Mouse (Mus musculus) limb, embryonic 11.5 days (tissue): ENCODE data around the gene Ago3. TPM values are rescaled to one million over a fixed set of nuclear protein-coding genes. Genes with fewer than 3 reads are reported as not detected.

ENCODE experiments used
- ATAC-seq: fragments of 200-750 bp; cut with Nextera tagmentation; 2 replicates; pipeline ENCODE4 v1.8.0; 2017; ENCODE audit warnings: low read depth; ENCODE audit not compliant: insufficient number of reproducible peaks, low FRiP score, low TSS enrichment
- DNase-seq: peaks from one replicate; pipeline ENCODE4 v3.0.0-alpha.2; 2015; ENCODE audit warnings: low spot score
- H3K27ac ChIP-seq: fragments of 300-500 bp; sonication (generic); replicated peaks from 2 replicates; pipeline ENCODE4 v1.5.1; 2014; ENCODE audit warnings: low read depth, mild to moderate bottlenecking, low read length
- H3K27me3 ChIP-seq: fragments of 300-500 bp; sonication (generic); 2 replicates; pipeline ENCODE4 v1.6.1; 2014; ENCODE audit warnings: mild to moderate bottlenecking, low read length, mixed read lengths; ENCODE audit not compliant: control insufficient read depth, insufficient read depth
- H3K36me3 ChIP-seq: fragments of 300-500 bp; sonication (generic); 2 replicates; pipeline ENCODE4 v1.6.1; 2014; ENCODE audit warnings: mild to moderate bottlenecking, low read length, moderate library complexity, mixed read lengths; ENCODE audit not compliant: control insufficient read depth, insufficient read depth
- H3K4me1 ChIP-seq: fragments of 300-500 bp; sonication (generic); 2 replicates; pipeline ENCODE4 v1.6.1; 2014; ENCODE audit warnings: low read length, mixed read lengths; ENCODE audit not compliant: control insufficient read depth, insufficient read depth
- H3K4me2 ChIP-seq: fragments of 300-500 bp; sonication (generic); 2 replicates; pipeline ENCODE4 v1.6.1; 2014; ENCODE audit warnings: low read depth, mild to moderate bottlenecking, moderate library complexity; ENCODE audit not compliant: severe bottlenecking
- H3K4me3 ChIP-seq: fragments of 300-500 bp; sonication (generic); 2 replicates; pipeline ENCODE4 v1.5.1; 2014; ENCODE audit warnings: low read depth, low read length
- H3K9ac ChIP-seq: fragments of 300-500 bp; sonication (generic); 2 replicates; pipeline ENCODE4 v1.6.1; 2014; ENCODE audit warnings: mild to moderate bottlenecking, low read length
- H3K9me3 ChIP-seq: fragments of 300-500 bp; sonication (generic); 2 replicates; pipeline ENCODE4 v1.6.1; 2016; ENCODE audit warnings: low read length; ENCODE audit not compliant: control insufficient read depth
- WGBS: fragments of 180-500 bp; shearing (Covaris S2); extraction: QIAGEN DNeasy Blood & Tissue Kit; methylation state at CpG from one replicate; pipeline ENCODE4 v1.1.7; 2014; 5-methylcytosine and 5-hydroxymethylcytosine counted together
- polyA plus RNA-seq: library from polyadenylated mRNA; unstranded; fragments of >200 nt; fragmentation: Nextera tagmentation; extraction: Ambion mirVana; gene quantifications from 2 replicates; pipeline ENCODE4 v1.2.1, GENCODE M21; 2014

The Ago3 gene
- polyA plus RNA-seq, 1 experiment from 2014 or later, result 11.9 TPM

DNA sequence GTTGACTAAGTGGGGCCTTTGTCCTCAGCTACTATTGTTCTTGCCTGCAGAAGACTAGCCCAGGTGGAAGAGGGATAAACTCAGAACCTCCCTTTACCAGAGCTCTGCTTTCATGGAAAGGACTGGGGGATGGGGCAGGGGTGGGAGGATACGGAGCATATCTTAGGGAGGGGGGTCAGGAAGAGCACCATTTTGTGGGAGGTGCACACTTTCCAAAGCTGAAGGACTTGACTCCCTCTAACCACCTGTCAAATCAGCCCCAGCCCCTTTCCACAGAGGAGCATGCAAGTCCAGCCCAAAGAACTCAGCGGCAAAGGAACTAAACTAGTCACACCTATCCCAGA, 35.5 kb upstream of the Ago3 start:
- no peak for DNase-seq
- no peak for ATAC-seq
- WGBS, result 6% methylated on average over 2 of the region's 2 CpGs
- Histone ChIP-seq H3K9me3 (no peaks in the 10 kb centered on the region), H3K4me1 (peaks cover 13% of the 10 kb centered on the region), H3K4me3 (no peak overlapping the region), H3K9ac (no peak overlapping the region), H3K4me2 (no peak overlapping the region), H3K36me3 (no peaks in the 10 kb centered on the region; the same call in 1 of the 2 replicates), H3K27me3 (no peaks in the 10 kb centered on the region), H3K27ac (no peak overlapping the region)

- WGBS, result 42% methylated on average over 4 of the region's 4 CpGs
- DNase-seq (no peak), ATAC-seq (no peak)
- H3K4me2 ChIP-seq, result no peak overlapping the region
- H3K4me1 ChIP-seq, result peaks cover 13% of the 10 kb centered on the region
- H3K36me3 ChIP-seq, result no peaks in the 10 kb centered on the region; the same call in 1 of the 2 replicates
- no peaks in the 10 kb centered on the region for H3K27me3 ChIP-seq
- no peaks in the 10 kb centered on the region for H3K9me3 ChIP-seq
- H3K4me3 ChIP-seq, result no peak overlapping the region
- no peak overlapping the region for H3K27ac ChIP-seq
- H3K9ac ChIP-seq, result no peak overlapping the region
Measured at GRCm38 (mm10) chr4:126464189-126464891, 35.0 kb upstream of the Ago3 start.

DNA sequence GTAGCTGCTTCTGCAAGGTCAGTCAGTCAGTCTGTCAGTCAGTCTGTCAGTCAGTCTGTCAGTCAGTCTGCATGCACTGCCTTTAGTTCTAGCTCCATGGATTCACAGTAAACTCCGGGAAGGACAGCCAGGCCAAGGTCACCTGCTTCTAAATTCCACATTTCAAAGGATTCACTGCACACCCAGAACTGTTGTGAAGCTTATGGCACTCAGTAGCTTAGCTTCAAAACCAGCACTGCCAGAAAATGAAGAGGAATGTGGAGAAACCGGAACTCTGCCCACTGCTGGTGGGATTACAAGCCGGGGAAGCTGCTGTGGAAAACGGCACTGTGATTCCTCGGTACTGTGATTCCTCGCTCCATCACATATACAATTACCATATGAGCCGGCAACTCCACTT, 26.1 kb upstream of the Ago3 start:
- H3K9me3 ChIP-seq, result no peaks in the 10 kb centered on the region
- peaks cover 16% of the 10 kb centered on the region; the same call in 1 of the 2 replicates for H3K36me3 ChIP-seq
- no peak overlapping the region for H3K4me2 ChIP-seq
- H3K27me3 ChIP-seq, result no peaks in the 10 kb centered on the region
- 90% methylated on average over 7 of the region's 7 CpGs for WGBS
- H3K4me1 ChIP-seq, result no peaks in the 10 kb centered on the region
- H3K27ac ChIP-seq, result no peak overlapping the region
- H3K9ac ChIP-seq, result no peak overlapping the region
- DNase-seq (no peak), ATAC-seq (no peak)
- H3K4me3 ChIP-seq, result no peak overlapping the region

GRCm38 (mm10) chr4:126454547-126455254, 25.3 kb upstream of the Ago3 start:
- WGBS, result 94% methylated on average over 5 of the region's 5 CpGs
- H3K4me2 ChIP-seq, result no peak overlapping the region
- H3K9ac ChIP-seq, result no peak overlapping the region
- H3K4me1 ChIP-seq, result no peaks in the 10 kb centered on the region
- no peak overlapping the region for H3K4me3 ChIP-seq
- DNase-seq (no peak), ATAC-seq (no peak)
- no peak overlapping the region for H3K27ac ChIP-seq
- no peaks in the 10 kb centered on the region for H3K27me3 ChIP-seq
- H3K36me3 ChIP-seq, result peaks cover 16% of the 10 kb centered on the region; the same call in 1 of the 2 replicates
- H3K9me3 ChIP-seq, result no peaks in the 10 kb centered on the region

DNA sequence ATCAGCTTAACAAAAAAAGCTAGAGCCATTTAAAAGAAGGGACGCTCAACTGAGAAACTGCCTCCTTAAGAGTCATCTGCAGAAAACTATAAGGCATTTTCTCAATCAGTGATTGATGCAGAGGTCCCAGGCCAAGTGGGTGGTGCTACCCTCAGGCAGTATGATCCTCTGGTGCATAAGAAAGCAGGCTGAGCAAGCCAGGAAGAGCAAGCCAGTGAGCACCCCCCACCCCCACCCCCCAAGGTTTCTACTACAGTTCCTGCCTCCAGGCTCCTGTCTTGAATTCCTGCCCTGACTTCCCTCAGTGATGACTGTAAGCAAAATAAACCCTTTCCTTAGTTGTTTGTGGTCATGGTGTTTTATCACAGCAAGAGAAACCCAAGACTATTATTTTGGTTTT, 20.9 kb upstream of the Ago3 start:
- Histone ChIP-seq H3K9me3 (no peaks in the 10 kb centered on the region), H3K27me3 (no peaks in the 10 kb centered on the region), H3K27ac (no peak overlapping the region), H3K36me3 (peaks cover 9% of the 10 kb centered on the region; the same call in 1 of the 2 replicates), H3K4me1 (no peaks in the 10 kb centered on the region), H3K4me3 (no peak overlapping the region), H3K9ac (no peak overlapping the region), H3K4me2 (no peak overlapping the region)
- ATAC-seq (no peak), DNase-seq (no peak)
- WGBS, result 89% methylated on average over 1 of the region's 1 CpGs

- WGBS, result 86% methylated on average over 7 of the region's 7 CpGs
- Histone ChIP-seq H3K27me3 (no peaks in the 10 kb centered on the region), H3K4me1 (no peaks in the 10 kb centered on the region), H3K4me2 (no peak overlapping the region), H3K4me3 (no peak overlapping the region), H3K9ac (no peak overlapping the region), H3K27ac (no peak overlapping the region), H3K36me3 (peaks cover 5% of the 10 kb centered on the region; the same call in 1 of the 2 replicates), H3K9me3 (no peaks in the 10 kb centered on the region)
- DNase-seq, result no peak
- no peak for ATAC-seq
Measured at GRCm38 (mm10) chr4:126447126-126447525, 17.8 kb upstream of the Ago3 start.

DNA sequence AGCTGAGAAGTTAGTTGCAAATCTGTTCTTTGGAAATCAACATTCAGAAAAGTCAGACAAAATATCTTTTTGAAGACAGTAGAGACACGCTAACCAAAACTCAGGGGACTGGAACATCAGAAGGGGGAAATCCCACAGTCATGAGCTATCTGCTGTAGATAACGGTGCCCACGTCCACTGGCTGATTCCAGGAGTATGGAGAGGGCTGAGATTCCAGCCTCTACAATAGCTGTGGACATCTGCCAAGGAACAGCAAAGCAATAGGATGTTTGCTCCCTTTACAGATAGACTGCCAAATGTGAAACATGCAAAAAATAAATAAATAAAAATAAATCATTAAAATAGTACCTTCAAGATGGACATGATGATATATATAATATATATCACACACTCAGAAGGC, 15.2 kb upstream of the Ago3 start:
- no peak overlapping the region for H3K9ac ChIP-seq
- H3K9me3 ChIP-seq, result no peaks in the 10 kb centered on the region
- no peak overlapping the region for H3K27ac ChIP-seq
- WGBS, result 98% methylated on average over 3 of the region's 3 CpGs
- no peak overlapping the region for H3K4me2 ChIP-seq
- H3K4me1 ChIP-seq, result no peaks in the 10 kb centered on the region
- no peak for DNase-seq
- H3K4me3 ChIP-seq, result no peak overlapping the region
- H3K36me3 ChIP-seq, result peaks cover 2% of the 10 kb centered on the region; the same call in 1 of the 2 replicates
- no peaks in the 10 kb centered on the region for H3K27me3 ChIP-seq
- no peak for ATAC-seq

- Histone ChIP-seq H3K4me2 (no peak overlapping the region), H3K27ac (no peak overlapping the region), H3K36me3 (peaks cover 2% of the 10 kb centered on the region; the same call in 1 of the 2 replicates), H3K27me3 (no peaks in the 10 kb centered on the region), H3K4me3 (no peak overlapping the region), H3K9me3 (no peaks in the 10 kb centered on the region), H3K9ac (no peak overlapping the region), H3K4me1 (no peaks in the 10 kb centered on the region)
- ATAC-seq (no peak), DNase-seq (no peak)
- WGBS, result 84% methylated on average over 5 of the region's 5 CpGs
Measured at GRCm38 (mm10) chr4:126438261-126438660, 8.9 kb upstream of the Ago3 start.
